Mouse (Mus musculus) layer of hippocampus, adult 9-11 months (tissue): ENCODE results near the gene Olfr1349.
"Not testable (repeated sequence)": the region's sequence is repeated elsewhere in the genome, so short reads cannot be mapped to it uniquely, and the experiment has no call there.

Source experiments
- DNase-seq: peaks from one replicate; pipeline ENCODE4 v3.0.0; 2022

The Olfr1349 gene

GRCm38 (mm10) chr7:6522850-6523249 is at the start of gene Olfr1349:
Olfr1349 (minus strand) TSS chr7:6522950.
- no peak for DNase-seq

- no peak for DNase-seq
Measured at GRCm38 (mm10) chr7:6564541-6564940, 41.8 kb upstream of the Olfr1349 start, which contains the start of gene Olfr1350. Olfr1350 (plus strand) TSS chr7:6564841.

- DNase-seq: no peak
Measured at GRCm38 (mm10) chr7:6526141-6526540, 3.4 kb upstream of the Olfr1349 start.

GRCm38 (mm10) chr7:6525001-6525400 is 2.3 kb upstream of the Olfr1349 start:
- no peak for DNase-seq

- DNase-seq: no peak
Measured at GRCm38 (mm10) chr7:6521666-6522065, 1.1 kb downstream of the Olfr1349 start.

GRCm38 (mm10) chr7:6508648-6509047 is 14.1 kb downstream of the Olfr1349 start, which contains the start of gene Olfr1348:
Olfr1348 (minus strand) TSS chr7:6508748.
- DNase-seq: no peak

- no peak for DNase-seq
Measured at GRCm38 (mm10) chr7:6499655-6500054, 23.1 kb downstream of the Olfr1349 start, which contains the start of gene Olfr1347. Olfr1347 (minus strand) TSS chr7:6499755.

- no peak for DNase-seq
Measured at GRCm38 (mm10) chr7:6486841-6487240, 35.9 kb downstream of the Olfr1349 start, which contains the start of gene Olfr5. Olfr5 (minus strand) TSS chr7:6486941.

GRCm38 (mm10) chr7:6477633-6478032 is 45.1 kb downstream of the Olfr1349 start:
- not testable (repeated sequence) for DNase-seq

GRCm38 (mm10) chr7:6466951-6467350 is 55.8 kb downstream of the Olfr1349 start, which contains the start of gene Olfr1346:
Olfr1346 (plus strand) TSS chr7:6467101.
- no peak for DNase-seq
